Mouse (Mus musculus): ENCODE measurements around the gene H2al1a. TPM values are rescaled to one million over a fixed set of nuclear protein-coding genes. Genes with fewer than 3 reads are reported as not detected.
"Not testable (repeated sequence)": the region's sequence is repeated elsewhere in the genome, so short reads cannot be mapped to it uniquely, and the experiment has no call there.

H2al1a gene
- not detected in 2 replicates for polyA plus RNA-seq (2015; fragmentation: Nextera tagmentation; extraction: Ambion mirVana)

GRCm38 (mm10) chrX:11298957-11299356 is at the start of gene H2al1a:
H2al1a (plus strand) TSS chrX:11299257.
- not testable (repeated sequence) for H3K9me3 ChIP-seq (replicated peaks; ENCODE audit: control insufficient read depth, low read length); H3K4me3 ChIP-seq (replicated peaks; ENCODE audit: low read length); H3K9ac ChIP-seq (ENCODE audit: low read length); H3K27me3 ChIP-seq (ENCODE audit: control insufficient read depth, insufficient read depth, low read length); H3K27ac ChIP-seq (ENCODE audit: low read length); H3K4me1 ChIP-seq (ENCODE audit: control insufficient read depth, insufficient read depth, low read length); H3K4me2 ChIP-seq (ENCODE audit: low read depth, low read length); H3K36me3 ChIP-seq (ENCODE audit: control insufficient read depth, insufficient read depth, low read length); ATAC-seq (ENCODE audit: insufficient read depth, low FRiP score)
- WGBS: no CpG with 5 or more reads among the region's 3 CpGs

GRCm38 (mm10) chrX:11250155-11250554 is 48.9 kb upstream of the H2al1a start:
- H3K4me1 ChIP-seq (ENCODE audit: control insufficient read depth, insufficient read depth, low read length): no peaks in the 10 kb centered on the region
- no peak for ATAC-seq (ENCODE audit: insufficient read depth, low FRiP score)
- no peaks in the 10 kb centered on the region for H3K36me3 ChIP-seq (ENCODE audit: control insufficient read depth, insufficient read depth, low read length)
- H3K27me3 ChIP-seq (ENCODE audit: control insufficient read depth, insufficient read depth, low read length): peaks cover 4% of the 10 kb centered on the region; the same call in 1 of the 2 replicates
- H3K4me3 ChIP-seq (replicated peaks; ENCODE audit: low read length): no peak overlapping the region
- no peaks in the 10 kb centered on the region for H3K9me3 ChIP-seq (replicated peaks; ENCODE audit: control insufficient read depth, low read length)
- no peak overlapping the region for H3K9ac ChIP-seq (ENCODE audit: low read length)
- WGBS: 38% methylated on average over 12 of the region's 12 CpGs
- no peak overlapping the region for H3K27ac ChIP-seq (ENCODE audit: low read length)
- 0 out of 2 replicates have a peak overlapping the region, but pooled peaks have one; percentile 19 for H3K4me2 ChIP-seq (ENCODE audit: low read depth, low read length)

GRCm38 (mm10) chrX:11254062-11254461 is 45.0 kb upstream of the H2al1a start:
- Histone ChIP-seq H3K36me3 (ENCODE audit: control insufficient read depth, insufficient read depth, low read length) (no peaks in the 10 kb centered on the region), H3K27ac (ENCODE audit: low read length) (no peak overlapping the region), H3K4me2 (ENCODE audit: low read depth, low read length) (no peak overlapping the region), H3K27me3 (ENCODE audit: control insufficient read depth, insufficient read depth, low read length) (peaks cover 13% of the 10 kb centered on the region; the same call in 1 of the 2 replicates), H3K9ac (ENCODE audit: low read length) (no peak overlapping the region), H3K4me3 (replicated peaks; ENCODE audit: low read length) (no peak overlapping the region), H3K9me3 (replicated peaks; ENCODE audit: control insufficient read depth, low read length) (no peaks in the 10 kb centered on the region), H3K4me1 (ENCODE audit: control insufficient read depth, insufficient read depth, low read length) (peaks cover 8% of the 10 kb centered on the region)
- no peak for ATAC-seq (ENCODE audit: insufficient read depth, low FRiP score)
- 66% methylated on average over 5 of the region's 5 CpGs for WGBS

- Histone ChIP-seq H3K9me3 (replicated peaks; ENCODE audit: control insufficient read depth, low read length) (no peaks in the 10 kb centered on the region), H3K4me3 (replicated peaks; ENCODE audit: low read length) (no peak overlapping the region), H3K4me1 (ENCODE audit: control insufficient read depth, insufficient read depth, low read length) (peaks cover 8% of the 10 kb centered on the region), H3K36me3 (ENCODE audit: control insufficient read depth, insufficient read depth, low read length) (no peaks in the 10 kb centered on the region), H3K27me3 (ENCODE audit: control insufficient read depth, insufficient read depth, low read length) (peaks cover 14% of the 10 kb centered on the region; the same call in 1 of the 2 replicates), H3K9ac (ENCODE audit: low read length) (no peak overlapping the region), H3K27ac (ENCODE audit: low read length) (no peak overlapping the region), H3K4me2 (ENCODE audit: low read depth, low read length) (no peak overlapping the region)
- WGBS: 53% methylated on average over 11 of the region's 11 CpGs
- no peak for ATAC-seq (ENCODE audit: insufficient read depth, low FRiP score)
Observed at GRCm38 (mm10) chrX:11254521-11255207, 44.4 kb upstream of the H2al1a start.

- peaks cover 8% of the 10 kb centered on the region for H3K4me1 ChIP-seq (ENCODE audit: control insufficient read depth, insufficient read depth, low read length)
- no peaks in the 10 kb centered on the region for H3K9me3 ChIP-seq (replicated peaks; ENCODE audit: control insufficient read depth, low read length)
- H3K27ac ChIP-seq (ENCODE audit: low read length): no peak overlapping the region
- no peak overlapping the region for H3K4me2 ChIP-seq (ENCODE audit: low read depth, low read length)
- ATAC-seq (ENCODE audit: insufficient read depth, low FRiP score): no peak
- no peaks in the 10 kb centered on the region for H3K36me3 ChIP-seq (ENCODE audit: control insufficient read depth, insufficient read depth, low read length)
- WGBS: 29% methylated on average over 8 of the region's 8 CpGs
- H3K4me3 ChIP-seq (replicated peaks; ENCODE audit: low read length): no peak overlapping the region
- no peak overlapping the region; the same call in 1 of the 2 replicates for H3K9ac ChIP-seq (ENCODE audit: low read length)
- peaks cover 14% of the 10 kb centered on the region; the same call in 1 of the 2 replicates for H3K27me3 ChIP-seq (ENCODE audit: control insufficient read depth, insufficient read depth, low read length)
Observed at GRCm38 (mm10) chrX:11255564-11256360, 43.3 kb upstream of the H2al1a start.

GRCm38 (mm10) chrX:11264918-11265317 is 34.1 kb upstream of the H2al1a start:
- no peaks in the 10 kb centered on the region for H3K4me1 ChIP-seq (ENCODE audit: control insufficient read depth, insufficient read depth, low read length)
- H3K27me3 ChIP-seq (ENCODE audit: control insufficient read depth, insufficient read depth, low read length): no peaks in the 10 kb centered on the region; the same call in 1 of the 2 replicates
- H3K27ac ChIP-seq (ENCODE audit: low read length): no peak overlapping the region
- H3K4me3 ChIP-seq (replicated peaks; ENCODE audit: low read length): no peak overlapping the region
- no peaks in the 10 kb centered on the region for H3K36me3 ChIP-seq (ENCODE audit: control insufficient read depth, insufficient read depth, low read length)
- no peak overlapping the region for H3K4me2 ChIP-seq (ENCODE audit: low read depth, low read length)
- H3K9ac ChIP-seq (ENCODE audit: low read length): no peak overlapping the region
- 52% methylated on average over 8 of the region's 8 CpGs for WGBS
- H3K9me3 ChIP-seq (replicated peaks; ENCODE audit: control insufficient read depth, low read length): no peaks in the 10 kb centered on the region
- ATAC-seq (ENCODE audit: insufficient read depth, low FRiP score): no peak

GRCm38 (mm10) chrX:11267791-11268190 is 31.3 kb upstream of the H2al1a start:
- Histone ChIP-seq H3K4me3 (replicated peaks; ENCODE audit: low read length) (no peak overlapping the region), H3K9me3 (replicated peaks; ENCODE audit: control insufficient read depth, low read length) (no peaks in the 10 kb centered on the region), H3K36me3 (ENCODE audit: control insufficient read depth, insufficient read depth, low read length) (no peaks in the 10 kb centered on the region), H3K9ac (ENCODE audit: low read length) (no peak overlapping the region), H3K27me3 (ENCODE audit: control insufficient read depth, insufficient read depth, low read length) (peaks cover 5% of the 10 kb centered on the region; the same call in 1 of the 2 replicates), H3K4me1 (ENCODE audit: control insufficient read depth, insufficient read depth, low read length) (no peaks in the 10 kb centered on the region), H3K27ac (ENCODE audit: low read length) (no peak overlapping the region), H3K4me2 (ENCODE audit: low read depth, low read length) (no peak overlapping the region)
- ATAC-seq (ENCODE audit: insufficient read depth, low FRiP score): peak; percentile 53; the same call in 1 of the 2 replicates
- whole genome bisulfite sequencing: 43% methylated on average over 7 of the region's 7 CpGs

GRCm38 (mm10) chrX:11269074-11269473 is 30.0 kb upstream of the H2al1a start:
- ATAC-seq (ENCODE audit: insufficient read depth, low FRiP score): no peak
- Histone ChIP-seq H3K4me3 (replicated peaks; ENCODE audit: low read length) (no peak overlapping the region), H3K4me1 (ENCODE audit: control insufficient read depth, insufficient read depth, low read length) (no peaks in the 10 kb centered on the region), H3K36me3 (ENCODE audit: control insufficient read depth, insufficient read depth, low read length) (no peaks in the 10 kb centered on the region), H3K9ac (ENCODE audit: low read length) (no peak overlapping the region), H3K27me3 (ENCODE audit: control insufficient read depth, insufficient read depth, low read length) (peaks cover 5% of the 10 kb centered on the region; the same call in 1 of the 2 replicates), H3K9me3 (replicated peaks; ENCODE audit: control insufficient read depth, low read length) (no peaks in the 10 kb centered on the region), H3K27ac (ENCODE audit: low read length) (no peak overlapping the region), H3K4me2 (ENCODE audit: low read depth, low read length) (no peak overlapping the region)
- WGBS: 89% methylated on average over 3 of the region's 3 CpGs

- Histone ChIP-seq H3K27me3 (ENCODE audit: control insufficient read depth, insufficient read depth, low read length) (peaks cover 8% of the 10 kb centered on the region; the same call in 1 of the 2 replicates), H3K4me2 (ENCODE audit: low read depth, low read length) (no peak overlapping the region), H3K4me1 (ENCODE audit: control insufficient read depth, insufficient read depth, low read length) (no peaks in the 10 kb centered on the region), H3K9me3 (replicated peaks; ENCODE audit: control insufficient read depth, low read length) (no peaks in the 10 kb centered on the region), H3K9ac (ENCODE audit: low read length) (no peak overlapping the region), H3K4me3 (replicated peaks; ENCODE audit: low read length) (no peak overlapping the region), H3K27ac (ENCODE audit: low read length) (no peak overlapping the region), H3K36me3 (ENCODE audit: control insufficient read depth, insufficient read depth, low read length) (no peaks in the 10 kb centered on the region)
- 69% methylated on average over 3 of the region's 3 CpGs for WGBS
- no peak for ATAC-seq (ENCODE audit: insufficient read depth, low FRiP score)
Observed at GRCm38 (mm10) chrX:11273190-11273589, 25.9 kb upstream of the H2al1a start.

All from stomach, embryonic 16.5 days (tissue).